Mouse (Mus musculus) ES-CJ7 (cell line): ENCODE results near the gene Vps13a.
"Not testable (repeated sequence)": the region's sequence is repeated elsewhere in the genome, so short reads cannot be mapped to it uniquely, and the experiment has no call there.

Experiments
- DNase-seq: peaks from one replicate; pipeline ENCODE4 v3.0.0; 2011; ENCODE audit warnings: low read depth, low spot score

Vps13a gene

DNA sequence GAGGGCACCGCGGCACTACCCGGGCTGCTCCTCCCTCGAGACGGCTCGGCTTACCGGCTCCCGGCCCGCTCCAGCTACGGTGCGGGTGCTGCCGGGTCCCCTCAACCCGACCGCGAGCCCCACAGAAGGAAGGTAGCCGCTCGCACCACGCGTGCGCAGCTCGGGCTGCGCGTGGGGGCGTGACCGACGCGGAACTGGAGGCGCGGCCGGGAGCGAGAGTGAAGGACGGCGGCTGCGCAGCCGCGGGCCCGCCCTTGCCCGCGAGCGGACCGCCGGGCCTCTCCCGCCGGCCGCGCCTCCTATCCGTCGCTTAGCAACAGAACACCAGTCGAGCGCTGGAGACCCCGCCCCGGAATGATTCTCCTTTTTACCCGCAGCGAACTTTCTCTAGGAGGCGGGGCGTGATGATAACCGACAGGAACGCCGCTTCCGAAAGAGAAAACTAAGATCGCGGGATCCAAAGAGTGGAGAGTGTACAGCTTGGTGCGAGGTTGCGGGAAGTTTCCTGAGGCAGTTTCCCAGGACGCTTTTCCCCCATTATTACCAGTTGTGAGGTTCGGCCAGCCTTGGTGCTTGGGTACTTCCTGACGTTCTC is at the start of gene Vps13a:
Gene Vps13a, minus strand, starts transcription at position 144 of the 595 bp plus-strand sequence.
- DNase-seq, result peak; percentile 94

DNA sequence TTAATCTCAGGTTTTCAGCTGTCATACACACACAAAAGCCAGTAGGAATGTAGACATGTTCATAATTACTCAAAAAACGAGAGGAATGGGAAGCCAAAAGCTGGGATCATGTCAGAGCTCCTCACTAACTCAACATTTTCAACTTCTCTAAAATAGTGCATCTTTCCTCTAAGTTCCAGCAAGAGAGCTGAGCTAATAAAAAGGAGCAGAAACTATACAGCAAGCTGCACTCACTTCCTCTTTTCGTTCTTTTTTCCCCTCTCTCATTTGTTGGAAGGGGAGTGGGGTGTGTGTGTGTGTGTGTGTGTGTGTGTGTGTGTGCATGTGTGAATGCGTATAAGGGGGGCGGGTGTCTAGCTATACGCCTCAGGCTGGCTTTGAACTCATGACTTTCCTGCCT is 46.9 kb upstream of the Vps13a start:
- no peak for DNase-seq

DNA sequence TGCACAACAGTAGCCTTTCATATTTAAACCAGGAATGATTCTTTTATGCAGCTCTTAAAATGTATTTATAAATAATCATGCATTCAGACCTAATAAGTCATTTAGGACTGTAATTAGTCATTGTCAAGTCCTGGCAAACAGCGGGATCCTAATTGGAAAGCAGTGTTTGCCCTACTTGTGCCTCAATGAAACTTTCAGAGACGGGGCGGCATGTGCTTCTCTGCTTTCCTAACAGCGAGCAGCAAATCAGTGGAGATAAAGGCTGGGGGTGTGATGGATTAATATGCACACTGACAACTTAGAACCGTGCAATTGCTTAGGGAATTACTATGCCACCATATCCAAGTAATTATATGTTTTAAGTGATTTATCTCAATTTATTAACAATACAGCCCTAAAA is 44.5 kb upstream of the Vps13a start:
- DNase-seq, result no peak

DNA sequence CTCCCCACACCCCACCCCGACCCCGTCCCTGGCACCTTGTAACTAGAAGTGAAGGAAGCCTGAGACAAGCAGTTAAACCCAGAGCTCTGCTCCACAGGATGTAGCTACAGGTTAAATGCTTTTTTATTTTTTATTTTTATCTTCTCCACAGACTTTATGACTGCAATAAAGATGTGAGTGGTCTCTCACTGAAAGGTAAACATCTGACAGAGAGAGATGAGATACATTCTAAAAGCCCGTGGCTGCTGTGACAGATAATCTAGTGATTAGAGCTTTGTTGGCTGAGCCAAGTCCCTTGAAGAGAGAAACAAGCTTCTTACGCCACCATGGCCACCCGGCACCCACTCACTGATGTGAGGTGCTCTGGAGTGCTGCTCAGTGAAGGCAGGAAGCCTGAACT is 34.1 kb upstream of the Vps13a start:
- no peak for DNase-seq

DNA sequence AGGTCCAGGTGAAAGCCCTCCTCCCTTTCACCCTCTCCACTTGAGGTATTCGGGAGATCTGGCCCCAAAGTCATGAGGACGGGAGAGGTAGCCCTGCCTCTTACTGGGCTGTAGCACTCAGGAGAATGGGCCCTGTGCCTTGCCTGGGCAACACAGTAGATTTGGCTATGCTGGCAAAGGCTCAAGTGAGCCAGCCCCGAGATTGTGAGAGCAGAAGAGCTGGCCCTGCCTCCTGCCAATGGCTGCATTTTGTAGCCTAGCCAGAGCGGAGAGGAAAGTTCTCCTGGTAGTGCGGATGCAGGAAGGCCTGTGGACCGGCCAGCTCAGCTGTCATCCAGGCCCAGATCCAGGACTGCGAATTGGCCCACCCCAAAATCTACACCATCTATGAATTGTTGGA is 32.6 kb upstream of the Vps13a start:
- no peak for DNase-seq

DNA sequence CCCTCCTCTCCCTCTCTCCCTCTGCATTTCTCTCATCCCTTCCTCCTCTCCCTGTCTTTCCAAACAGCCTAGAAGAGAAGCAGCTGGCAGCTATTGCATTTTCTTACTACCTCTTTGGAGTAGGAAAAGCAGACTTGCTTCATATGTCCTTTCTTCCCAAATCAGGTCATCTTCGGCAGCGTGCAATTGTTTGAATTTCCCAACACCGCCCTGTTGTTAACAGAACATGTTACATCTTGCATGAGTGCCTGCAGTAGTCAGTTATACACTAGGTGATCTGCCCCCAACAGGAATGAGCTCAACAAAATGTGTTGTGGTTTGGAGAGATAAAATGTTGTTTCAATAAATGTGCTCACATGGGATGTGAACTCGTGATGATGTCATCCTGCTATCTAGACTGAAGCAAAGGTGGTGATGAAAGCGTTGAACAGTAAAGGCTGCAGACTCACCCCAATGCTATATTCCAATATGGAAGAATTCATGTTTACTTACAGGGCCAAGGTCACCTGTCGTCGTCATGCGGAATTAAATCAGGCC is 31.4 kb upstream of the Vps13a start:
- DNase-seq, result no peak

DNA sequence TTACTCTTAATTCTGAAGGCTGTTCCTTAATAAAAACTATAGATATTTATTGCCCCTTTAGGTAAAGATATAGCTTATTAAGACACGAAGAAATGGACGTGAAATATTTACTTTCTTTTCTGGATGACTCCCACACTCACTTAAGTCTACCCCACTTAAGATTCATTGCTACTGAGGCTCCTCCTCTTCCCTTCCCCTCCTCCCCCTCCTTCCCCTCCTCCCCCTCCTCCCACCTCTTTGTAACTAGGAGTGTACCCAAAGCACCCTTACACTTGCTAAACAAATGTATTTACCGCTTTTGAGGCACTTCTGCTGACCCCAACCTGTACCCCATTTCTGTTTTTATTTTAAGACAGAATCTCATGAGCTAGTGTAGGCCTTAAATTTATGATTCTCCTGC is 24.4 kb upstream of the Vps13a start:
- no peak for DNase-seq

DNA sequence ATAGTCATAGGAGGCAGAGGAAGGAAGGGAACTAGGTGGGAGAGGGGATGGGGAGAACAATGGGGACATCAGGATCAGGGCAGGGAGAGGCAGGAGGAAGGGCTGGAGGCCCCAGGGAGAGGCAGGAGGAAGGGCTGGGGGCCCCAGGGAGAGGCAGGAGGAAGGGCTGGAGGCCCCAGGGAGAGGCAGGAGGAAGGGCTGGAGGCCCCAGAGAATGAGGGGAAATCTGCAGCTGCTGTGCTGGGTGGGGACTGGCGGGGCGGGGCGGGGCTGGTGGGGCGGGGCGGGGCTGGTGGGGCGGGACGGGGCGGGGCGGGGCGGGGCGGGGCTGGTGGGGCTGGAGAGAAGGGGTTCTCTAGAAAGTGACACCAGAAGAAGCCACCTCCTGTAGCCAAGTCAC is 23.8 kb upstream of the Vps13a start:
- DNase-seq, result no peak

DNA sequence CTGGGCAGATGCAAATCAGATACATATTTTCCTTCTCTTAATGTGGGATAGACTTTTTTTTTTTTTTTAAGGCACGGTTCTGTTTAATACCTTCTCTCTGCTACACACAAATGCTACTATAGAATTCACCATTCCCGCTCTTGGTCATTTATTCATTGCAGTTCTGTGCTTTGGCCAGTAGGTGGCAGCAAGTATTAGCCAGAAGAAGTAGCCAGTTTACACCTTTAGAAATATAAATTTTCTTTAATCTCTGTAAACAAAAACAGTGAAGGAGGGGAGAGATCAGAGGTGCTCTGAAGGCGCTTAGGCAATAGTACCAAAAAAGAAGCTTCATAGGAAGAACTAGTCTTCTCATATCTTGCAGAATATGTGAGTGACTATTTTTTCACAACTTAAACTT is 22.0 kb upstream of the Vps13a start:
- peak; percentile 43 for DNase-seq

DNA sequence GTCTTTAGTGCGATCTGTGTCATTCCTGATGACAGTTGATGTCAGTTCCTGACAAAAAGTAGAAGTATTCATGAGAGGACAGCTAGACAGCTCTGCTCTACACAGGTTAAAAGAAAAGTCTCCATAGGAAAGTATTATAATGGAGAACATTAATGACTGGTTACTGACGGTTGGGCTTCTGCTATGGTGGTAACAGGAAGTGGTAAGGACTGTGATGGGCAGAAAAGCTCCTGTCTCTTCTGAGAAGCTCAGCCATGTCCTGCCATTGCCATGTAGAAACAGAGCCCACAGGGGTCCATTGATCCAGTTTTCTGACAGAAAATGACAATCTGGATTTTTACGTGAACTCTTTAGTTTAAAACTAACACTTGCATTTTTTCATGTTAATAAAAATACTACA is 21.4 kb upstream of the Vps13a start:
- no peak for DNase-seq

DNA sequence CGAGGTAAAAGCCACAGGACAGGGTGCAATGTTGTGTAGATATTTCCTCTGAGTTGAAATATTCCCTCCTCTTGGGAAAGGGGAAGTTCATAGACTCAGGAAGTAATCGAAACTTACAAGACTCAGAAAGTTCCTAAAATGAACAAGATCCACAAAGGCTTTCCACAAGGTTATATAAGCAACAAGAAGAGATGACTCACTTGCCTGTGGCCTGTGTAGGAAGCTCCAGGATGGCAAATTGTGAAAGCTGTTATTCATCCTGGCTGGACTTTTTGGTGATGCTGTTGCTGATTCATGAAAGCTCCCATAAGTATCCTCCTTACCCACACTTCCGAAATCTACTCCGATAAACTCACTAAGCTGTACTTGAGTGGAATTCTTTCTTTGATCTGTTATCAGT is 17.2 kb upstream of the Vps13a start:
- DNase-seq, result no peak

DNA sequence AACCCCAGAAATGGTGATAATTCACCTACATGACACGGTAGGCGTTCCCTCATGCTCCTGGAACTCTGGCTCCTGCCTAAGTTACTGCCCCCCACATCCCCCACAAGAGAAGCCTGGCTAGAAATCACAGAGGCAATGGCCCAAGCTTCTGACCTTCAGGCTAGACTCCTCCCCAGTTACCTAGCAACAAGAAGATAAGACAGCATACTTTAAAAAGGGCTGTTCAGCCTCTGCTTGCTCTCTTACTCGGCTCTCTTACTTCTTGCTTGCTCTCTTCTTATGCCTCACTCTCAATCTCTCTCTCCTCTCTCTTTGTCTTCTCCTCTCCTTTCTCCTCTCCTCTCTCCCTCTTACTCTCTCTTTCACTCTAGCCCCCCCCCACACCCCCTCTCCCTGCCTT is 13.8 kb upstream of the Vps13a start:
- DNase-seq, result not testable (repeated sequence)

DNA sequence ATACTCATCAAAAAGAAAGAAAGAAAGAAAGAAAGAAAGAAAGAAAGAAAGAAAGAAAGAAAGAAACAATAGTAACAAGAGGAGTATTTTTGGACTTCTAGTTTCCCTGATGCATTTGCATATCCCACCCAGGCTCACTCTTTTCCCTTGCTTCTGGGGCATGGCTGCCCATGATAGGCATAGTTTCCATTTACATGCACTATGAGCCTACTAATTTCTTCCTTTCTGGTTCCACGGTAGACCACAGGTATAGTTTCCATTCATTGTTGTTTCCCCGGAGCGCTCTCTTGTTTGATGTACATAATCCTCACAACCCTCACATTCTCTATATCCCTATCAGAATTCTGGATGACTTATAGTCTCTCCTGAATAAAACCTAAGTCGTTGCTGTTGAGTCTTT is 9.2 kb upstream of the Vps13a start:
- DNase-seq, result no peak

DNA sequence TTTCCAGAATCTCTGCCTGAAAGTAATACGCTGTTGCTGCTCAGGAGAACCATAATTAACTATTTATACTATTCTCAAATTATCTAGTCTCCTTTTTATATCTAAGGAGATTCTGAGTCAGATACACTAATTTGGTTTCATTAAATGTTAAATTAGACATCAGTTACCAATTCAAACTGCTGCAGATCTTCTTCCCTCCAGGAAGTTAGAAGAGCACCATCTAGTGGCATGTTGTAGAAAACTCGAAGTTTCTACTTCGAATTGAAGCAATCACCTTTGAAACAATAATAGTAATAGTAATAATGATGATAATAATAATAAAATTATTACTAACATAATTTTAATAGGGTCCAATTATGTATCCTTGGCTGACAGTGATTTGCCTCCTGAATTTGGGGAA is 4.1 kb upstream of the Vps13a start:
- DNase-seq, result peak; percentile 30

DNA sequence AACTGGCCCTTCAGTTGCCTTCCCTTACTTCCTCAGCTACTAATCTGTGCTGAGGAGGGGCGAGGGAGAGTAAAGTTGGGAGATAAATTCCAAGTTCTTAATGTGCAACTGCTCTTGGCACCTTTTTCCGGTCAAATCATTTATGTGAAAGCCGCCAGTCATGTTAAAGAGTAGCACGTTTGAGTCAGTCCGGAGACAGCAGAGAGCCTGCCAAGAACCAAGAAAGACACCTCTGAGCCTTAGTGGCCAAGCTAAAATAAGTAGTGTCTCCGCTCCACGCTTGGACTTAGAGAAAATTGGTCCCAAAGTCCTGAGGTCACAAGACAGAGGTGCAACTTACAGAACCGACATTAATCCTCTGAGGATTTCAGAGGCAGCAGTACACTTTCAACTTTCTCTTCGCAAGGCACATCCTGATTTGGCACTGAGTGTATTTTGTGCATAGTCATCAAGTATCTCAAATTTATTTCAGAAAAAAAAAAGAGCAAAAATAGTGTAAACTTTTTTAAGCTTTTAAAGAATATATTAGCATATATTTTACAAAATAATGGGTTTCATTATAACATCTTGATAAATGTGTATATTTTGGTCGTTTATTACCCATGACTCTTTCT is 780 bp upstream of the Vps13a start:
- no peak for DNase-seq

DNA sequence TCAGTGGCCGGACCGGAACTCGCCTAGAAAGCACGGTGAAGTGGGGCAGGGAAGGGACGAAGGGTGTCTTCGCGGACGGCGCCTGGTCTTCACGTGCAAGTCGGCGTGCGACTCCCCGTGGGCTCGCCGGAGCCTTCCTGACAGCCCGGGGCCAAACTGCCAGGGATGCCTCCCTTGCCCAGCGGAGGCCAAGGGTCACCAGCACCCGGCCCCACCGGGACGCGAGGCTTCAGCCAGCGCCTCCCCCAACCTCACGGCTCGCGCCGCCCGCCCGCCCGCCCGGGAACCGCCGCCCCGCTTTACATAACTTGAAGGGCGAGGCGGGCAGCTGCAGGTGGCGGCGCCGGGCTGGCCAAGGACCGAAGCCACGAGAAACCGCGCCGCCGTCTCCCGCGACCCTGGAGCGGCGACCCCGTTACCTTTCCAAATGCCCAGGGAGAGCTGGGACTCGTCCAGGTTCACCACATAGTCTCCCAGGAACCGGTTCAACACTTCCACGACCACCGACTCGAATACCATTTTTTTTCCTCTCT is 416 bp downstream of the Vps13a start:
- peak; percentile 14 for DNase-seq

DNA sequence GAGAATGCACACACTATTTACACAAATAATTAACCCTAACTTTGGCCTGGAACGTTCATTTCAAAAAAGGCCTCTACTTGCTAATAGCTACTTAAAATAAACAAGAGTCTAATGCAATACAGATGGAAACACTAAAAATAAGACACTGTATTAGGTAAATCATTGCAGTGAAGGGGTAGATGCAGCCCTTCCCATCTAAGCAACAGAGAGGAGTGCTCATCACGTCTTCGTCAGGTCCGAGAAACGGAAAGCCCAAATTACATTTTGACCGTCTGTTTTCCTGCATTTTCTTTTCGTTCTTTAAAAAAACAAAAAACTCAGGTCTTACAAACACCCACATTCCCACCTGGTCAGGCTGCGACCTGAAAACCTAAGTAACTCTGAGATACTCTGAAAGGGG is 947 bp downstream of the Vps13a start:
- DNase-seq, result no peak

DNA sequence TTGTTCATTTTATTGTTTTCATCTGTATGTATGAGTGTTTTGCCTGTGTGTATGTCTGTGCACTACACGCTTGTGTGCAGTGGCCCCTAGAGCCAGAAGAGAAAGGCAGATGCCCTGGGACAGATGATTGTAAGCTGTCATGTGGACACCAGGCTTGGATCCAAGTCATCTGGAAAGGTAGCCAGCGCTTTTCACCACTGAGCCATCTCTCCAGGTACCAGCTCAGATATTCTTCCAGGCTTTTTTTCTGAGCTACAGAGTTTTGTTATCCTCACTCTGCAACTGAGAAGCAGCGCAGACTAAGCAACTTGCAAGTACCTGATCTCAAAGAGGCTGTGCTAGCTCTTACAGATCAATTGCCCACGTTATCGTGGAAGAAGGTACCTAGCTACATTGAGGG is 1.5 kb downstream of the Vps13a start:
- no peak for DNase-seq

DNA sequence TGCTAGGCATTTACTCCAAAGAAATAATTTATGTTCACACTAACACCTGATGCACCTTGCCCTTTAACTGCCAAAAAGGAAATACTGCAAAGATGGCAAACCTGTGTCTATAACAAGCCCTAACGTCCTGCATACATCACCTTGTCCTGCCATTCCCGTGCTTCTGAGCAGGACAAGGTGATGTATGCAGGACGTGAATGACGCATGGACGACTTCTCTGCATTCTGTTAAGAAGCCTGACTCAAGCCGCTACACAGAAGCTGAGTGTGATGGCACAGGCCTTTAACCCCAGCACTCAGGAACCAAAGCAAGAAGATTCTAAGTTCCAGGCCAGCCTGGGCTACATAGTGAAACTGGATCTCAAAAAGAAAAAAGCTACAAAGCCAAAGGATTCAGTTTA is 2.2 kb downstream of the Vps13a start:
- no peak for DNase-seq

DNA sequence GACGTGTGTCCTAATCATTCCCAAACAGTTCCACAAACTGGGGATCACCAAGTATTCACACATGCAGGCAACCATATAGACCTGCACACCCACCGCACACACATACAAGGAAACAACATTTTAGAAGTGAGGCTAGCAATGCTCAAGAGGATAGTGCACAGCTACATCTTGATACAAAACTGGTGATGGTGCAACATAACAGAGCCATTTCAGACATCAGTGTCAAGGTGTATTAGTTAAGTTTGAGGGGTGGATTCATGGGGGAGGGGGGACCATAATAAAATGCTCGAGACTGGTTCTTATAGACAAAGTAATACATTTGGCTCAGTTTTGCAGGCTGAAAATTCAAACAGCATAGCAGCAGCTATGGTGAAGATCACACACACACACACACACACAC is 2.8 kb downstream of the Vps13a start:
- DNase-seq, result no peak

DNA sequence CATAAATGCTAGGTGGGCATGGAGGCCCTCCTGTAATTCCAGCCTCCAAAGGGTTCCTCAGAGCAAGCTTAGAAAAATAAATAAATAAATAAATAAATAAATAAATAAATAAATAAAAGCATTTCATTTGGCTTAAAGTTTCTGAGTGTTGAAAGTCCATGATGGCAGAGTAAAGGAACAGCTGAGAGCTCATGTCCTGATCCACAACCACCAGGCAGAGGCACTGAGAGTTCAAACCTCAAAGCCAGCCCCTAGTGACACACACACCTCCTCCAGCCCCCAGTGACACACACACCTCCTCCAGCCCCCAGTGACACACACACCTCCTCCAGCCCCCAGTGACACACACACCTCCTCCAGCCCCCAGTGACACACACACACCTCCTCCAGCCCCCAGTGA is 3.3 kb downstream of the Vps13a start:
- not testable (repeated sequence) for DNase-seq

DNA sequence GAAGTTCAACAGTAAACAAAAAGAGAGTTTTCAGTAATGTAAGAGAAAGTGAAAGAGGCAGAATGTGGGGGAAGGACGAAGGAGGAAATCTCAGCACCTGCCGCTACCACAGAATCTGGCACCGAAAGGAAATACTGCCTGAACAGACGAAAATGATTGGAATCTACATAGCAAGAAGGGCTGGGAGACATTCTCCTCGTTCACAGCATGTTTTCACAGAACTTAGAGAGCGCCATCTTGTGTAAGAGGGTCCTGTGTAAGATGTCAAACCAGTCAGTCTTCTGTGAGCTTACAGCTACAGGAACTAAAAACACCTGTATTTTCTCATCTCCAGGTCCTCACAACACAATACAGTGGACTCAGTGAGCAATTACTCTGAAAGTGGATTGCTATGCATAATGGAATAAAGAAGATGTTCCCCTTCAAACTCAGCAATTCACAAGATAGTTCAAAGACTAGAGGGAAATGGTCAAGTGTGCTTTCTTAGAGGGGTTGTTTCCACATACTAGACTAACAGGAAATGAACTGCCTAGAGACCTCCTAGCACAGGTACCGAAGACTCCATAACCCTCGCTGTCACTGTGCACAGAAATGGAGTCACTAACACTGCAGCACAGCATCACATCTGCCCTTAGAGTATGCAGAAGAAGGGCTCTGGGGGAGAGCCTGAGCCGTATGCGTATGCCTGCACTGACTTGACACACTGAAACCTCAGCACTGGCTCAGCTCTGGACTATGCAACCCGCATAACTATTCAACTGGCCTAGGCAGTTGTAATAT is 7.3 kb downstream of the Vps13a start:
- peak; percentile 39 for DNase-seq

DNA sequence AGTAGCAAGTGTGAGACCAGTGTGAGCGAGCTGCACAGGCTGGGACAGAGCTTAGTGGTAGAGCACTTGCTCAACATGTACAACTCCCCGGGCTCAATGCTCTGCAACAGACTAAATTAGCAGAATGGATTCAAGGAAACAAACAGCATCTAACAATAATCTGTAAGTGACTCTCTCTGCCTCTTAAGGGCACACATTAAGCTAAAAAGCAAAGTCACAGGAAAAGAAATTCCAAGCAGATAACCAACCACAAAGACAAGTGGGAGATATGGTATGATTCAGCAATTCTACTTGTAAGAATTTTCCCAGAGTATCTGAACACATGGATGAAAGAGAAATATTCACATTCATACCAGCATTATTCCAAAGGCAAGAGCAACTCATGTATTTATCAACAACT is 13.3 kb downstream of the Vps13a start:
- DNase-seq, result no peak
